Comparison of ENCODE assay signal across 25 mouse cellular contexts in genomic region chr2:125896355-125896754, GRCm38 (mm10).
"Had no signal": no experiment of that assay in that cellular context is flagged by ENCODE, and none has a peak within 500 bp of the region (broad histone marks: within the 10 kb centered on the region; RNA-seq: fewer than 3 reads in every experiment).

No protein-coding gene starts in this region.

- H3K4me3 ChIP-seq: embryonic facial prominence, embryonic 10.5 days; embryonic facial prominence, embryonic 12.5 days; embryonic facial prominence, embryonic 13.5 days; embryonic facial prominence, embryonic 15.5 days; erythroblast, embryonic 14.5 days; forebrain, embryonic 10.5 days; forebrain, embryonic 12.5 days; forebrain, embryonic 13.5 days; forebrain, embryonic 15.5 days; gastrocnemius, adult 2 months; heart, adult 2 months had no signal

- H3K27me3 ChIP-seq: embryonic facial prominence, embryonic 12.5 days; embryonic facial prominence, embryonic 13.5 days; embryonic facial prominence, embryonic 15.5 days; forebrain, embryonic 12.5 days; forebrain, embryonic 13.5 days; forebrain, embryonic 15.5 days had no signal

- H3K27ac ChIP-seq: embryonic facial prominence, embryonic 10.5 days; embryonic facial prominence, embryonic 12.5 days; embryonic facial prominence, embryonic 13.5 days; embryonic facial prominence, embryonic 15.5 days; forebrain, embryonic 10.5 days; forebrain, embryonic 12.5 days; forebrain, embryonic 13.5 days; forebrain, embryonic 15.5 days; gastrocnemius, adult 2 months; heart, adult 2 months had no signal

- H3K4me1 ChIP-seq: embryonic facial prominence, embryonic 10.5 days; embryonic facial prominence, embryonic 12.5 days; embryonic facial prominence, embryonic 13.5 days; embryonic facial prominence, embryonic 15.5 days; forebrain, embryonic 12.5 days; forebrain, embryonic 13.5 days; forebrain, embryonic 15.5 days had no signal

- H3K4me2 ChIP-seq: embryonic facial prominence, embryonic 12.5 days; embryonic facial prominence, embryonic 13.5 days; embryonic facial prominence, embryonic 15.5 days; forebrain, embryonic 12.5 days; forebrain, embryonic 13.5 days; forebrain, embryonic 15.5 days had no signal

- H3K9me3 ChIP-seq: embryonic facial prominence, embryonic 10.5 days; embryonic facial prominence, embryonic 12.5 days; embryonic facial prominence, embryonic 13.5 days; embryonic facial prominence, embryonic 15.5 days; forebrain, embryonic 10.5 days; forebrain, embryonic 12.5 days; forebrain, embryonic 13.5 days; forebrain, embryonic 15.5 days had no signal

- H3K36me3 ChIP-seq: embryonic facial prominence, embryonic 10.5 days; embryonic facial prominence, embryonic 12.5 days; embryonic facial prominence, embryonic 15.5 days; forebrain, embryonic 10.5 days; forebrain, embryonic 12.5 days; forebrain, embryonic 15.5 days had no signal

- H3K9ac ChIP-seq: embryonic facial prominence, embryonic 12.5 days; embryonic facial prominence, embryonic 13.5 days; embryonic facial prominence, embryonic 15.5 days; forebrain, embryonic 12.5 days; forebrain, embryonic 13.5 days; forebrain, embryonic 15.5 days; forebrain, postnatal 0 days had no signal

- DNase-seq: cerebellum, adult 9-10 months; cerebellum, adult 9-11 months; cerebellum, postnatal 10 days; cerebellum, postnatal 14 days; cerebellum, postnatal 25 days; cerebellum, postnatal 36 days; embryo, embryonic 11 days; forebrain, postnatal 0 days; gastrocnemius, adult 2 months; gastrocnemius, postnatal 10 days; gastrocnemius, postnatal 14 days; gastrocnemius, postnatal 25 days; gastrocnemius, postnatal 36 days; heart, adult 11 months; heart, adult 18-20 months; heart, adult 2 months had no signal
